ENCODE assay signal across 13 mouse cellular contexts in genomic region chr5:143677363-143677762, GRCm38 (mm10).
"Had no signal": no experiment of that assay in that cellular context is flagged by ENCODE, and none has a peak within 500 bp of the region (broad histone marks: within the 10 kb centered on the region; RNA-seq: fewer than 3 reads in every experiment).

No protein-coding gene starts in this region.

- H3K27me3 ChIP-seq: intestine, embryonic 15.5 days; midbrain, embryonic 15.5 days; neural tube, embryonic 13.5 days had no signal

- H3K4me2 ChIP-seq: intestine, embryonic 15.5 days; liver, embryonic 11.5 days; lung, embryonic 14.5 days; midbrain, embryonic 11.5 days; midbrain, embryonic 15.5 days; neural tube, embryonic 13.5 days had no signal

- H3K9ac ChIP-seq: intestine, embryonic 15.5 days; lung, embryonic 14.5 days; midbrain, embryonic 15.5 days; neural tube, embryonic 13.5 days had no signal

- H3K9me3 ChIP-seq: intestine, embryonic 15.5 days; midbrain, embryonic 15.5 days; neural tube, embryonic 13.5 days had no signal

- H3K36me3 ChIP-seq: intestine, embryonic 15.5 days; midbrain, embryonic 15.5 days; neural tube, embryonic 13.5 days had no signal

- H3K27ac ChIP-seq: intestine, embryonic 15.5 days; left cerebral cortex, adult 2 months; midbrain, embryonic 15.5 days; neural tube, embryonic 13.5 days had no signal

- DNase-seq: kidney, postnatal 10 days; lung, embryonic 14.5 days; lung, postnatal 10 days; lung, postnatal 4 days; right cerebral cortex, adult 18-20 months; right cerebral cortex, postnatal 25 days; thymus, postnatal 4 days had no signal

- ATAC-seq: intestine, embryonic 15.5 days; midbrain, embryonic 15.5 days had no signal

- H3K4me3 ChIP-seq: intestine, embryonic 15.5 days; left cerebral cortex, adult 2 months; midbrain, embryonic 15.5 days; neural tube, embryonic 13.5 days had no signal

- H3K4me1 ChIP-seq: midbrain, embryonic 15.5 days had no signal
